Mouse (Mus musculus) small intestine, adult 10 weeks (tissue): Measurements from ENCODE around the gene Serpinb12. TPM values are rescaled to one million over a fixed set of nuclear protein-coding genes. Genes with fewer than 3 reads are reported as not detected.

Source experiments
- polyA plus RNA-seq: library from polyadenylated mRNA; stranded (reverse); fragments of 350-450 nt; fragmentation: Illumina TruSeq; extraction: RNeasy Lipid Tissue Mini Kit (QIAGEN cat#74804); gene quantifications from one replicate; pipeline ENCODE4 v1.2.3, GENCODE M21; 2014; ENCODE audit warnings: low replicate concordance

Serpinb12 gene
- not detected for polyA plus RNA-seq

DNA sequence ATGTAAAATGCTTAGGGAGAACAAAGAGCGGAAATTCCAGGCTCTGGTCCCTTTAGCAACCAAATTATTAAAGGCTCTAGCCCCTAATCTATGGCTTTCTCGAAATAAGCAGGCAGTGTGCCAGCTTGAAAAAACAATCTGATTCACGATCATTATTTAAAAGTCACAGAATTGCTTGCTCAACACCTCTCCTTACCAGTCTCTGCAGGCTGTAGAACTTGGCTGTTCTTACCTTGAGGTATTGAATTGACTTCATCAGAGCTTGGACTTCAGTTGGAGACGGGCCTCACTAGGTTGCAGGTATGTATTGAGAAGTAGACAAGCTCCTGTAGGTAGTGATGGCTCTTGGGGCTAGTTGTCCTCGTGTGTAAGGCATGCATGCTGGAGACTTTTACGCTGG, at the start of gene Serpinb12:
Gene Serpinb12 (plus strand): TSS at position 185 of the 400 bp plus-strand sequence.

GRCm38 (mm10) chr1:106980684-106981083, 46.4 kb downstream of the Serpinb12 start, which contains the start of gene Serpinb13:
Gene Serpinb13, plus strand, starts transcription at chr1:106980984.

Other genes starting within 250 kb of the Serpinb12 start
- 5.7 TPM for gene Bcl2, start 220.2 kb upstream of the Serpinb12 start, polyA plus RNA-seq
- gene Kdsr, start 174.7 kb upstream of the Serpinb12 start, polyA plus RNA-seq, result 12.7 TPM
- gene Vps4b, start 137.7 kb upstream of the Serpinb12 start, polyA plus RNA-seq, result 168 TPM
- gene Serpinb5, start 73.3 kb upstream of the Serpinb12 start, polyA plus RNA-seq, result 6.2 TPM
- gene Serpinb13, start 46.5 kb downstream of the Serpinb12 start, polyA plus RNA-seq, result not detected
- gene Serpinb3a, start 117.9 kb downstream of the Serpinb12 start, polyA plus RNA-seq, result not detected
- not detected for gene Serpinb3d, start 149.1 kb downstream of the Serpinb12 start, polyA plus RNA-seq